Mouse (Mus musculus): Measurements from ENCODE around the gene Coq4.

The Coq4 gene

GRCm38 (mm10) chr2:29802075-29802826 lies 15.0 kb downstream of the Coq4 start, which contains the start of gene Slc27a4:
Gene Slc27a4 (plus strand): TSS chr2:29802634.
- DNase-seq (ENCODE audit: low spot score): peak; percentile 97

- DNase-seq (ENCODE audit: low spot score): no peak
Observed at GRCm38 (mm10) chr2:29802827-29803201, 15.5 kb downstream of the Coq4 start.

- peak; percentile 18 for DNase-seq (ENCODE audit: low spot score)
Observed at GRCm38 (mm10) chr2:29803400-29803831, 16.1 kb downstream of the Coq4 start.

- no peak for DNase-seq (ENCODE audit: low spot score)
Observed at GRCm38 (mm10) chr2:29815678-29816371, 28.5 kb downstream of the Coq4 start.

- DNase-seq (ENCODE audit: low spot score): peak; percentile 84
Observed at GRCm38 (mm10) chr2:29817426-29818232, 30.3 kb downstream of the Coq4 start.

GRCm38 (mm10) chr2:29819363-29819762 lies 32.1 kb downstream of the Coq4 start:
- no peak for DNase-seq (ENCODE audit: low spot score)

- DNase-seq (ENCODE audit: low spot score): peak; percentile 43
Observed at GRCm38 (mm10) chr2:29820025-29820817, 32.9 kb downstream of the Coq4 start, which contains the start of gene Urm1. Gene Urm1 (plus strand): TSS chr2:29820075.

- DNase-seq (ENCODE audit: low spot score): no peak
Observed at GRCm38 (mm10) chr2:29826318-29826925, 39.1 kb downstream of the Coq4 start.

GRCm38 (mm10) chr2:29826926-29827708 lies 39.8 kb downstream of the Coq4 start:
- DNase-seq (ENCODE audit: low spot score): peak; percentile 98

GRCm38 (mm10) chr2:29827709-29828024 lies 40.4 kb downstream of the Coq4 start:
- no peak for DNase-seq (ENCODE audit: low spot score)

GRCm38 (mm10) chr2:29831106-29831505 lies 43.8 kb downstream of the Coq4 start:
- DNase-seq (ENCODE audit: low spot score): no peak

- DNase-seq (ENCODE audit: low spot score): no peak
Observed at GRCm38 (mm10) chr2:29833796-29834195, 46.5 kb downstream of the Coq4 start.

- no peak for DNase-seq (ENCODE audit: low spot score)
Observed at GRCm38 (mm10) chr2:29835391-29835899, 48.2 kb downstream of the Coq4 start.

GRCm38 (mm10) chr2:29839460-29839859 lies 52.2 kb downstream of the Coq4 start:
- no peak for DNase-seq (ENCODE audit: low spot score)

GRCm38 (mm10) chr2:29843231-29844105 lies 56.2 kb downstream of the Coq4 start:
- DNase-seq (ENCODE audit: low spot score): no peak

- DNase-seq (ENCODE audit: low spot score): no peak
Observed at GRCm38 (mm10) chr2:29844115-29844514, 56.8 kb downstream of the Coq4 start.

GRCm38 (mm10) chr2:29844661-29845060 lies 57.4 kb downstream of the Coq4 start:
- no peak for DNase-seq (ENCODE audit: low spot score)

- no peak for DNase-seq (ENCODE audit: low spot score)
Observed at GRCm38 (mm10) chr2:29845636-29846035, 58.3 kb downstream of the Coq4 start.

Data from lung, postnatal 25 days (tissue).